Mouse (Mus musculus) megakaryocyte, embryonic 14.5 days (primary cell): ENCODE results near the gene Tmem256.

ENCODE experiments used
- FLI1 ChIP-seq: IDR thresholded peaks from 2 replicates; pipeline ENCODE4 v1.6.1; 2012; ENCODE audit warnings: low read length, inconsistent platforms, mixed read lengths
- GATA1 ChIP-seq: IDR thresholded peaks from 3 replicates; pipeline ENCODE4 v1.6.1; 2012; ENCODE audit warnings: mixed read lengths, low read length, inconsistent platforms, borderline replicate concordance

- TF ChIP-seq GATA1 (no peak), FLI1 (no peak)
Measured at GRCm38 (mm10) chr11:69848021-69848420, 9.7 kb downstream of the Tmem256 start.
